ENCODE assay signal across 25 mouse cellular contexts in genomic region chr9:73127457-73127856, GRCm38 (mm10). TPM values are rescaled to one million over a fixed set of nuclear protein-coding genes. Genes with fewer than 3 reads are reported as not detected.
"Had no signal": no experiment of that assay in that cellular context is flagged by ENCODE, and none has a peak within 500 bp of the region (broad histone marks: within the 10 kb centered on the region; RNA-seq: fewer than 3 reads in every experiment).

No protein-coding gene starts in this region.

- ATAC-seq: midbrain, embryonic 15.5 days had no signal

- H3K4me2 ChIP-seq: kidney, embryonic 15.5 days; limb, embryonic 13.5 days; lung, embryonic 14.5 days; midbrain, embryonic 12.5 days; midbrain, embryonic 15.5 days; neural tube, embryonic 12.5 days; neural tube, embryonic 15.5 days had no signal

- H3K27me3 ChIP-seq: kidney, embryonic 15.5 days; limb, embryonic 13.5 days; midbrain, embryonic 12.5 days; midbrain, embryonic 15.5 days; neural tube, embryonic 12.5 days; neural tube, embryonic 15.5 days had no signal

- H3K4me3 ChIP-seq: kidney, embryonic 15.5 days; limb, embryonic 10.5 days; limb, embryonic 13.5 days; midbrain, embryonic 12.5 days; midbrain, embryonic 15.5 days; neural tube, embryonic 12.5 days; neural tube, embryonic 15.5 days had no signal

- H3K9me3 ChIP-seq: kidney, embryonic 15.5 days; limb, embryonic 10.5 days; limb, embryonic 13.5 days; midbrain, embryonic 12.5 days; midbrain, embryonic 15.5 days; neural tube, embryonic 12.5 days; neural tube, embryonic 15.5 days had no signal

- H3K27ac ChIP-seq: kidney, embryonic 15.5 days; limb, embryonic 10.5 days; limb, embryonic 13.5 days; liver, embryonic 14.5 days; midbrain, embryonic 12.5 days; midbrain, embryonic 15.5 days; neural tube, embryonic 12.5 days; neural tube, embryonic 15.5 days; stomach, postnatal 0 days had no signal

- H3K9ac ChIP-seq: kidney, embryonic 15.5 days; limb, embryonic 13.5 days; liver, embryonic 14.5 days; lung, embryonic 14.5 days; midbrain, embryonic 12.5 days; midbrain, embryonic 15.5 days; neural tube, embryonic 12.5 days; neural tube, embryonic 15.5 days had no signal

- DNase-seq: kidney, adult 11 months; kidney, adult 8-10 months; kidney, postnatal 10 days; kidney, postnatal 36 days; liver; lung, embryonic 14.5 days; lung, postnatal 10 days; lung, postnatal 36 days; right cerebral cortex, adult 18-20 months; right cerebral cortex, postnatal 14 days; right cerebral cortex, postnatal 4 days; thymus, adult 2 months; thymus, postnatal 14 days; thymus, postnatal 4 days had no signal

- H3K4me1 ChIP-seq: limb, embryonic 10.5 days; limb, embryonic 13.5 days; midbrain, embryonic 12.5 days; midbrain, embryonic 15.5 days; neural tube, embryonic 12.5 days; neural tube, embryonic 15.5 days had no signal

RNA-seq across cellular contexts. Expression of gene Gm20509, which starts 25.2 kb away (rescaled TPM):
- total RNA-seq: left cerebral cortex, postnatal 25 days had no signal
- polyA plus RNA-seq: kidney, embryonic 15.5 days; limb, embryonic 10.5 days; limb, embryonic 13.5 days; liver, embryonic 14.5 days; lung, embryonic 14.5 days; midbrain, embryonic 12.5 days; midbrain, embryonic 15.5 days; neural tube, embryonic 12.5 days; neural tube, embryonic 15.5 days; stomach, embryonic 14.5 days; stomach, postnatal 0 days; thymus, adult 2 months had no signal

RNA-seq across cellular contexts. Expression of gene Khdc3, which starts 25.8 kb away (rescaled TPM):
- polyA plus RNA-seq: kidney, embryonic 15.5 days; limb, embryonic 10.5 days; lung, embryonic 14.5 days; midbrain, embryonic 12.5 days; neural tube, embryonic 12.5 days; stomach, postnatal 0 days had no signal
